Mouse (Mus musculus): ENCODE results near the gene Cep72. TPM values are rescaled to one million over a fixed set of nuclear protein-coding genes. Genes with fewer than 3 reads are reported as not detected.

Cep72 gene
- polyA plus RNA-seq, 1 experiment from 2014 or later: 18.6 TPM

GRCm38 (mm10) chr13:74001492-74001891 is 60.6 kb downstream of the Cep72 start:
- no peaks in the 10 kb centered on the region for H3K9me3 ChIP-seq
- ATAC-seq (ENCODE audit: low FRiP score, low read depth): no peak
- peaks cover 3% of the 10 kb centered on the region; the same call in 1 of the 2 replicates for H3K27me3 ChIP-seq
- no peaks in the 10 kb centered on the region for H3K4me1 ChIP-seq
- H3K27ac ChIP-seq (replicated peaks): no peak overlapping the region
- no peak overlapping the region for H3K4me2 ChIP-seq (replicated peaks)
- H3K36me3 ChIP-seq: no peaks in the 10 kb centered on the region
- WGBS: 75% methylated on average over 4 of the region's 4 CpGs
- H3K4me3 ChIP-seq: no peak overlapping the region
- no peak overlapping the region for H3K9ac ChIP-seq (replicated peaks)

GRCm38 (mm10) chr13:74000961-74001360 is 61.1 kb downstream of the Cep72 start:
- Histone ChIP-seq H3K27me3 (peaks cover 3% of the 10 kb centered on the region; the same call in 1 of the 2 replicates), H3K4me3 (no peak overlapping the region), H3K9ac (replicated peaks) (no peak overlapping the region), H3K36me3 (no peaks in the 10 kb centered on the region), H3K4me1 (no peaks in the 10 kb centered on the region), H3K9me3 (no peaks in the 10 kb centered on the region), H3K4me2 (replicated peaks) (no peak overlapping the region), H3K27ac (replicated peaks) (no peak overlapping the region)
- ATAC-seq (ENCODE audit: low FRiP score, low read depth): no peak
- WGBS: 89% methylated on average over 6 of the region's 6 CpGs

- no peak for ATAC-seq (ENCODE audit: low FRiP score, low read depth)
- H3K4me1 ChIP-seq: no peaks in the 10 kb centered on the region
- no peaks in the 10 kb centered on the region for H3K36me3 ChIP-seq
- H3K4me2 ChIP-seq (replicated peaks): no peak overlapping the region
- H3K9me3 ChIP-seq: no peaks in the 10 kb centered on the region
- no peak overlapping the region for H3K27ac ChIP-seq (replicated peaks)
- no peak overlapping the region for H3K9ac ChIP-seq (replicated peaks)
- H3K27me3 ChIP-seq: peaks cover 3% of the 10 kb centered on the region; the same call in 1 of the 2 replicates
- no peak overlapping the region for H3K4me3 ChIP-seq
Measured at GRCm38 (mm10) chr13:74000519-74000918, 61.6 kb downstream of the Cep72 start.

- Histone ChIP-seq H3K27me3 (no peaks in the 10 kb centered on the region), H3K27ac (replicated peaks) (no peak overlapping the region), H3K9me3 (no peaks in the 10 kb centered on the region), H3K9ac (replicated peaks) (no peak overlapping the region), H3K4me2 (replicated peaks) (no peak overlapping the region), H3K4me1 (no peaks in the 10 kb centered on the region), H3K4me3 (no peak overlapping the region), H3K36me3 (no peaks in the 10 kb centered on the region)
- ATAC-seq (ENCODE audit: low FRiP score, low read depth): no peak
- WGBS: 84% methylated on average over 4 of the region's 4 CpGs
Measured at GRCm38 (mm10) chr13:73996456-73996855, 65.6 kb downstream of the Cep72 start.

- ATAC-seq (ENCODE audit: low FRiP score, low read depth): no peak
- H3K9me3 ChIP-seq: no peaks in the 10 kb centered on the region
- H3K4me3 ChIP-seq: no peak overlapping the region
- no peaks in the 10 kb centered on the region for H3K4me1 ChIP-seq
- H3K27ac ChIP-seq (replicated peaks): no peak overlapping the region
- H3K36me3 ChIP-seq: no peaks in the 10 kb centered on the region
- no peak overlapping the region for H3K4me2 ChIP-seq (replicated peaks)
- no peak overlapping the region for H3K9ac ChIP-seq (replicated peaks)
- H3K27me3 ChIP-seq: no peaks in the 10 kb centered on the region
- WGBS: 86% methylated on average over 5 of the region's 5 CpGs
Measured at GRCm38 (mm10) chr13:73991267-73991666, 70.8 kb downstream of the Cep72 start.

GRCm38 (mm10) chr13:73990761-73991160 is 71.3 kb downstream of the Cep72 start:
- no peaks in the 10 kb centered on the region for H3K4me1 ChIP-seq
- no peak overlapping the region for H3K4me3 ChIP-seq
- no peak overlapping the region for H3K9ac ChIP-seq (replicated peaks)
- H3K4me2 ChIP-seq (replicated peaks): no peak overlapping the region
- H3K27me3 ChIP-seq: no peaks in the 10 kb centered on the region
- no peaks in the 10 kb centered on the region for H3K9me3 ChIP-seq
- 82% methylated on average over 2 of the region's 2 CpGs for WGBS
- no peaks in the 10 kb centered on the region for H3K36me3 ChIP-seq
- H3K27ac ChIP-seq (replicated peaks): no peak overlapping the region
- ATAC-seq (ENCODE audit: low FRiP score, low read depth): no peak

GRCm38 (mm10) chr13:73990325-73990724 is 71.8 kb downstream of the Cep72 start:
- no peak overlapping the region for H3K4me2 ChIP-seq (replicated peaks)
- no peaks in the 10 kb centered on the region for H3K27me3 ChIP-seq
- H3K27ac ChIP-seq (replicated peaks): no peak overlapping the region
- no peak for ATAC-seq (ENCODE audit: low FRiP score, low read depth)
- no peak overlapping the region for H3K4me3 ChIP-seq
- H3K4me1 ChIP-seq: no peaks in the 10 kb centered on the region
- H3K36me3 ChIP-seq: no peaks in the 10 kb centered on the region
- 83% methylated on average over 5 of the region's 5 CpGs for WGBS
- H3K9ac ChIP-seq (replicated peaks): no peak overlapping the region
- no peaks in the 10 kb centered on the region for H3K9me3 ChIP-seq

Other genes starting within 250 kb of the Cep72 start
- 9.6 and 11.2 TPM in 2 replicates for gene Nkd2, start 214.7 kb downstream of the Cep72 start, polyA plus RNA-seq (2016; fragmentation: Nextera tagmentation; extraction: Ambion mirVana)
- gene Trip13, start 124.5 kb downstream of the Cep72 start, polyA plus RNA-seq (2016; fragmentation: Nextera tagmentation; extraction: Ambion mirVana): 34.4 and 38.2 TPM in 2 replicates
- 83.8 and 90.1 TPM in 2 replicates for gene Brd9, start 124.5 kb downstream of the Cep72 start, polyA plus RNA-seq (2016; fragmentation: Nextera tagmentation; extraction: Ambion mirVana)
- not detected in 2 replicates for gene Zdhhc11, start 98.4 kb downstream of the Cep72 start, polyA plus RNA-seq (2016; fragmentation: Nextera tagmentation; extraction: Ambion mirVana)
- gene Tppp, start 52.9 kb downstream of the Cep72 start, polyA plus RNA-seq (2016; fragmentation: Nextera tagmentation; extraction: Ambion mirVana): 4.2 and 4.5 TPM in 2 replicates
- 0.04 TPM in 2 replicates for gene Slc9a3, start 59.2 kb upstream of the Cep72 start, polyA plus RNA-seq (2016; fragmentation: Nextera tagmentation; extraction: Ambion mirVana)
- gene Exoc3, start 146.4 kb upstream of the Cep72 start, polyA plus RNA-seq (2016; fragmentation: Nextera tagmentation; extraction: Ambion mirVana): 82.4 and 89.2 TPM in 2 replicates
- gene Ahrr, start 230.0 kb upstream of the Cep72 start, polyA plus RNA-seq (2016; fragmentation: Nextera tagmentation; extraction: Ambion mirVana): 1.1 and 1.7 TPM in 2 replicates

Data from midbrain, embryonic 12.5 days (tissue).